Mouse (Mus musculus): ENCODE measurements around the gene Edf1.

GRCm38 (mm10) chr2:25573068-25573467, 15.4 kb downstream of the Edf1 start:
- TF ChIP-seq POLR2A (IDR thresholded peaks at IDR 0.05; ENCODE audit: extremely low read depth, insufficient read depth, low read length) (no peak), CTCF (IDR thresholded peaks at IDR 0.05; ENCODE audit: extremely low read depth, insufficient read depth, low read length) (no peak)

All from cortical plate, adult 2 months (tissue).